ENCODE assay signal across 26 mouse cellular contexts in genomic region chr17:36897552-36898205, GRCm38 (mm10). TPM values are rescaled to one million over a fixed set of nuclear protein-coding genes. Genes with fewer than 3 reads are reported as not detected.
DNase-seq lines count a peak whose midpoint lies in the region; ATAC-seq and TF ChIP-seq lines count a peak whose summit lies in the region.
"Had no signal": no experiment of that assay in that cellular context is flagged by ENCODE, and none has a peak within 500 bp of the region (broad histone marks: within the 10 kb centered on the region; RNA-seq: fewer than 3 reads in every experiment).

TSS of gene Trim31 (plus strand) at chr17:36898118.

- no peaks in the 10 kb centered on the region for H3K36me3 ChIP-seq in intestine, embryonic 15.5 days
- no peaks in the 10 kb centered on the region for H3K36me3 ChIP-seq in intestine, postnatal 0 days (ENCODE audit: control insufficient read depth, insufficient read depth)
- H3K36me3 ChIP-seq in stomach, embryonic 15.5 days: no peaks in the 10 kb centered on the region
- H3K36me3 ChIP-seq in liver, embryonic 12.5 days: no peaks in the 10 kb centered on the region
- H3K36me3 ChIP-seq: embryonic facial prominence, embryonic 12.5 days; embryonic facial prominence, embryonic 15.5 days; forebrain, embryonic 15.5 days; hindbrain, embryonic 10.5 days; hindbrain, embryonic 13.5 days had no signal

- peak; percentile 59 for DNase-seq in yolk sac, embryonic 10.5 days (ENCODE audit: low spot score)
- DNase-seq in testis, postnatal 14 days (ENCODE audit: low spot score): no peak
- DNase-seq in urinary bladder, postnatal 4 days (ENCODE audit: low spot score in 2 of 2): no peak
- DNase-seq: adrenal gland, adult 2 months; adrenal gland, postnatal 14 days; cerebellum, adult 11 months; cerebellum, adult 2 months; cerebellum, adult 9-11 months; cerebellum, postnatal 25 days; gastrocnemius, postnatal 25 days had no signal

- no peaks in the 10 kb centered on the region for H3K27me3 ChIP-seq in intestine, embryonic 15.5 days (replicated peaks)
- H3K27me3 ChIP-seq in intestine, postnatal 0 days (replicated peaks; ENCODE audit: control insufficient read depth, insufficient read depth, low read length): no peaks in the 10 kb centered on the region
- no peaks in the 10 kb centered on the region for H3K27me3 ChIP-seq in stomach, embryonic 15.5 days (replicated peaks)
- H3K27me3 ChIP-seq in liver, embryonic 12.5 days (replicated peaks): peaks cover 38% of the 10 kb centered on the region
- H3K27me3 ChIP-seq: embryonic facial prominence, embryonic 12.5 days; embryonic facial prominence, embryonic 15.5 days; forebrain, embryonic 15.5 days; hindbrain, embryonic 13.5 days had no signal

- peak within 1 kb of the TSS; percentile 89 for H3K27ac ChIP-seq in intestine, embryonic 15.5 days
- H3K27ac ChIP-seq in intestine, postnatal 0 days (ENCODE audit: low read depth, low read length): peak within 1 kb of the TSS; percentile 96
- H3K27ac ChIP-seq in stomach, embryonic 15.5 days: peak within 1 kb of the TSS; percentile 26; the same call in 1 of the 2 replicates
- H3K27ac ChIP-seq in liver, embryonic 12.5 days: no peak within 1 kb of the TSS
- H3K27ac ChIP-seq: embryonic facial prominence, embryonic 12.5 days; embryonic facial prominence, embryonic 15.5 days; forebrain, embryonic 15.5 days; hindbrain, embryonic 10.5 days; hindbrain, embryonic 13.5 days; hindbrain, postnatal 0 days had no signal

- peak within 1 kb of the TSS; percentile 50 for H3K4me2 ChIP-seq in intestine, embryonic 15.5 days (replicated peaks)
- peak within 1 kb of the TSS; percentile 73 for H3K4me2 ChIP-seq in intestine, postnatal 0 days (replicated peaks; ENCODE audit: low read depth)
- no peak within 1 kb of the TSS for H3K4me2 ChIP-seq in stomach, embryonic 15.5 days
- no peak within 1 kb of the TSS for H3K4me2 ChIP-seq in liver, embryonic 12.5 days
- H3K4me2 ChIP-seq: embryonic facial prominence, embryonic 12.5 days; embryonic facial prominence, embryonic 15.5 days; forebrain, embryonic 15.5 days; heart, embryonic 11.5 days; hindbrain, embryonic 13.5 days had no signal

- no peaks in the 10 kb centered on the region for H3K4me1 ChIP-seq in intestine, embryonic 15.5 days (replicated peaks)
- H3K4me1 ChIP-seq in intestine, postnatal 0 days (replicated peaks; ENCODE audit: control insufficient read depth, insufficient read depth, low read length): no peaks in the 10 kb centered on the region
- H3K4me1 ChIP-seq in stomach, embryonic 15.5 days: no peaks in the 10 kb centered on the region
- peaks cover 8% of the 10 kb centered on the region; the same call in 1 of the 2 replicates for H3K4me1 ChIP-seq in liver, embryonic 12.5 days
- H3K4me1 ChIP-seq: embryonic facial prominence, embryonic 12.5 days; embryonic facial prominence, embryonic 15.5 days; forebrain, embryonic 15.5 days; hindbrain, embryonic 10.5 days; hindbrain, embryonic 13.5 days had no signal

- 0 out of 2 replicates have a peak within 1 kb of the TSS, but pooled peaks have one; percentile 6 for H3K9ac ChIP-seq in intestine, embryonic 15.5 days
- peak within 1 kb of the TSS; percentile 48 for H3K9ac ChIP-seq in intestine, postnatal 0 days (ENCODE audit: low read depth, low read length)
- H3K9ac ChIP-seq in stomach, embryonic 15.5 days: no peak within 1 kb of the TSS
- H3K9ac ChIP-seq in liver, embryonic 12.5 days: no peak within 1 kb of the TSS
- H3K9ac ChIP-seq: embryonic facial prominence, embryonic 12.5 days; embryonic facial prominence, embryonic 15.5 days; forebrain, embryonic 15.5 days; hindbrain, embryonic 13.5 days had no signal

- no peak for TF ChIP-seq CTCF in intestine, postnatal 0 days (IDR thresholded peaks at IDR 0.05; ENCODE audit: low read depth)

- peak within 1 kb of the TSS; percentile 24 for H3K4me3 ChIP-seq in intestine, embryonic 15.5 days (replicated peaks)
- H3K4me3 ChIP-seq in intestine, postnatal 0 days (ENCODE audit: low read depth, low read length): peak within 1 kb of the TSS; percentile 38
- H3K4me3 ChIP-seq in stomach, embryonic 15.5 days (replicated peaks): no peak within 1 kb of the TSS
- no peak within 1 kb of the TSS for H3K4me3 ChIP-seq in liver, embryonic 12.5 days
- H3K4me3 ChIP-seq: embryonic facial prominence, embryonic 12.5 days; embryonic facial prominence, embryonic 15.5 days; forebrain, embryonic 15.5 days; hindbrain, embryonic 10.5 days; hindbrain, embryonic 13.5 days had no signal

- H3K9me3 ChIP-seq in intestine, embryonic 15.5 days: no peaks in the 10 kb centered on the region
- no peaks in the 10 kb centered on the region for H3K9me3 ChIP-seq in intestine, postnatal 0 days (ENCODE audit: control insufficient read depth)
- H3K9me3 ChIP-seq in stomach, embryonic 15.5 days: no peaks in the 10 kb centered on the region
- no peaks in the 10 kb centered on the region for H3K9me3 ChIP-seq in liver, embryonic 12.5 days (replicated peaks)
- H3K9me3 ChIP-seq: embryonic facial prominence, embryonic 12.5 days; embryonic facial prominence, embryonic 15.5 days; forebrain, embryonic 15.5 days; hindbrain, embryonic 10.5 days; hindbrain, embryonic 13.5 days had no signal

- WGBS in intestine, embryonic 15.5 days: 48% methylated on average over 6 of the region's 6 CpGs
- WGBS in intestine, postnatal 0 days: 30% methylated on average over 6 of the region's 6 CpGs
- WGBS in stomach, embryonic 15.5 days: 61% methylated on average over 6 of the region's 6 CpGs
- WGBS in liver, embryonic 12.5 days (ENCODE audit: insufficient replicate concordance): 43% methylated on average over 6 of the region's 6 CpGs

- ATAC-seq in intestine, embryonic 15.5 days: peak; percentile 71
- peak; percentile 70 for ATAC-seq in intestine, postnatal 0 days
- peak; percentile 16; the same call in 1 of the 2 replicates for ATAC-seq in stomach, embryonic 15.5 days (ENCODE audit: insufficient read depth, low FRiP score, low read depth)
- no peak for ATAC-seq in liver, embryonic 12.5 days
- ATAC-seq: CD4-positive, CD25-positive, alpha-beta regulatory T cell, adult 4 months; forebrain, embryonic 15.5 days; hindbrain, postnatal 0 days had no signal

RNA-seq across cellular contexts. Expression of gene Trim31, which starts in this region (rescaled TPM):
- polyA plus RNA-seq in intestine, embryonic 15.5 days (2015; fragmentation: Nextera tagmentation; extraction: Ambion mirVana): 43.1 and 47.6 TPM in 2 replicates
- 53.7 and 56.2 TPM in 2 replicates for polyA plus RNA-seq in intestine, postnatal 0 days (2015; fragmentation: Nextera tagmentation; extraction: Ambion mirVana)
- polyA plus RNA-seq in stomach, embryonic 15.5 days (2015; fragmentation: Nextera tagmentation; extraction: Ambion mirVana): 9.3 and 11.8 TPM in 2 replicates
- polyA plus RNA-seq in liver, embryonic 12.5 days (2016; fragmentation: Nextera tagmentation; extraction: Ambion mirVana): not detected in 2 replicates
- polyA plus RNA-seq: adrenal gland, adult 2 months; C2C12; CD4-positive, CD25-positive, alpha-beta regulatory T cell, adult 4 months; cerebellum, adult 2 months; embryonic facial prominence, embryonic 12.5 days; embryonic facial prominence, embryonic 15.5 days; forebrain, embryonic 11.5 days; forebrain, embryonic 15.5 days; heart, embryonic 11.5 days; heart, embryonic 14.5 days; heart, postnatal 0 days; hindbrain, embryonic 10.5 days; hindbrain, embryonic 13.5 days; hindbrain, postnatal 0 days had no signal

Comparison
In these comparisons a context has a peak if more than half of its experiments do, and no peak if none do; other contexts are left out.
1. RNA of gene Trim31 (polyA plus RNA-seq): 53.7 to 56.2 TPM in intestine, postnatal 0 days, 43.1 to 47.6 TPM in intestine, embryonic 15.5 days and 9.3 to 11.8 TPM in stomach, embryonic 15.5 days; not detected in liver, embryonic 12.5 days; every median in the first group is over 10 times any median in the second.
2. H3K4me2 ChIP-seq: peak in intestine, embryonic 15.5 days (single experiment) and intestine, postnatal 0 days (single experiment); none in stomach, embryonic 15.5 days (single experiment) and liver, embryonic 12.5 days (single experiment).
3. H3K4me3 ChIP-seq: peak in intestine, embryonic 15.5 days (single experiment) and intestine, postnatal 0 days (single experiment); none in stomach, embryonic 15.5 days (single experiment) and liver, embryonic 12.5 days (single experiment).
4. H3K9ac ChIP-seq: peak in intestine, embryonic 15.5 days (single experiment) and intestine, postnatal 0 days (single experiment); none in stomach, embryonic 15.5 days (single experiment) and liver, embryonic 12.5 days (single experiment).